Mouse (Mus musculus) hindbrain, postnatal 0 days (tissue): ENCODE measurements at regions not wholly inside any gene's neighbourhood (a gene's known extent, or its start where the extent isn't known, plus 50 kb on each side); places are given as distances from the start of the nearest gene placed in this dataset.

Experiments used
- ATAC-seq: fragments of 200-750 bp; cut with Nextera tagmentation; 2 replicates; pipeline ENCODE4 v1.8.0; 2017; ENCODE audit warnings: mild to moderate bottlenecking, moderate TSS enrichment, moderate library complexity
- DNase-seq: peaks from one replicate; pipeline ENCODE4 v3.0.0-alpha.2; 2015; ENCODE audit warnings: low spot score
- H3K27ac ChIP-seq: fragments of 300-500 bp; sonication (generic); 2 replicates; pipeline ENCODE4 v1.5.1; 2014; ENCODE audit warnings: mild to moderate bottlenecking
- H3K27me3 ChIP-seq: fragments of 300-500 bp; sonication (generic); 2 replicates; pipeline ENCODE4 v1.6.1; 2014; ENCODE audit warnings: low read length, mixed read lengths; ENCODE audit not compliant: insufficient read depth
- H3K36me3 ChIP-seq: fragments of 300-500 bp; sonication (generic); 2 replicates; pipeline ENCODE4 v1.6.1; 2014; ENCODE audit warnings: low read length, mixed read lengths; ENCODE audit not compliant: insufficient read depth
- H3K4me1 ChIP-seq: fragments of 300-500 bp; sonication (generic); 2 replicates; pipeline ENCODE4 v1.6.1; 2014; ENCODE audit warnings: antibody characterized with exemption, low read length, mixed read lengths; ENCODE audit not compliant: insufficient read depth
- H3K4me2 ChIP-seq: fragments of 300-500 bp; sonication (generic); 2 replicates; pipeline ENCODE4 v1.6.1; 2014; ENCODE audit warnings: low read depth, mild to moderate bottlenecking, low read length, moderate library complexity, mixed read lengths
- H3K4me3 ChIP-seq: fragments of 300-500 bp; sonication (generic); 2 replicates; pipeline ENCODE4 v1.5.1; 2014; ENCODE audit warnings: low read length
- H3K9ac ChIP-seq: fragments of 300-500 bp; sonication (generic); replicated peaks from 2 replicates; pipeline ENCODE4 v1.6.1; 2014; ENCODE audit warnings: mild to moderate bottlenecking, low read length, moderate library complexity, mixed read lengths
- H3K9me3 ChIP-seq: fragments of 300-500 bp; sonication (generic); 2 replicates; pipeline ENCODE4 v1.6.1; 2016; ENCODE audit warnings: low read length, mixed read lengths
- CTCF ChIP-seq: IDR thresholded peaks from 2 replicates; pipeline ENCODE4 v1.5.1; 2016; ENCODE audit warnings: antibody characterized with exemption, control low read depth, low read depth
- WGBS: fragments of 180-500 bp; shearing (Covaris S2); extraction: QIAGEN DNeasy Blood & Tissue Kit; methylation state at CpG from one replicate; pipeline ENCODE4 v1.1.7; 2014; 5-methylcytosine and 5-hydroxymethylcytosine counted together

- 81% methylated on average over 5 of the region's 5 CpGs for WGBS
- H3K9me3 ChIP-seq, result no peaks in the 10 kb centered on the region
- H3K4me3 ChIP-seq, result no peak overlapping the region
- H3K9ac ChIP-seq, result no peak overlapping the region
- H3K4me2 ChIP-seq, result no peak overlapping the region
- H3K4me1 ChIP-seq, result no peaks in the 10 kb centered on the region
- no peak for ATAC-seq
- DNase-seq, result no peak
- no peak overlapping the region for H3K27ac ChIP-seq
- no peaks in the 10 kb centered on the region for H3K27me3 ChIP-seq
- no peak for TF ChIP-seq CTCF
- no peaks in the 10 kb centered on the region for H3K36me3 ChIP-seq
Observed at GRCm38 (mm10) chr3:102670557-102670956, 63.8 kb upstream of the Tspan2 start.

- DNase-seq (no peak), ATAC-seq (no peak)
- no peak overlapping the region for H3K27ac ChIP-seq
- WGBS, result 89% methylated on average over 5 of the region's 5 CpGs
- H3K9me3 ChIP-seq, result no peaks in the 10 kb centered on the region
- no peaks in the 10 kb centered on the region for H3K27me3 ChIP-seq
- no peaks in the 10 kb centered on the region for H3K4me1 ChIP-seq
- TF ChIP-seq CTCF, result no peak
- no peak overlapping the region for H3K9ac ChIP-seq
- no peak overlapping the region for H3K4me3 ChIP-seq
- no peak overlapping the region for H3K4me2 ChIP-seq
- H3K36me3 ChIP-seq, result no peaks in the 10 kb centered on the region
Observed at GRCm38 (mm10) chr3:102670972-102671371, 63.4 kb upstream of the Tspan2 start.

GRCm38 (mm10) chr3:102673506-102673905 is 60.8 kb upstream of the Tspan2 start:
- H3K4me2 ChIP-seq, result no peak overlapping the region
- no peak overlapping the region for H3K4me3 ChIP-seq
- DNase-seq, result no peak
- no peak overlapping the region for H3K9ac ChIP-seq
- H3K36me3 ChIP-seq, result no peaks in the 10 kb centered on the region
- TF ChIP-seq CTCF, result no peak
- no peaks in the 10 kb centered on the region for H3K9me3 ChIP-seq
- no peaks in the 10 kb centered on the region for H3K4me1 ChIP-seq
- 79% methylated on average over 5 of the region's 5 CpGs for WGBS
- H3K27ac ChIP-seq, result no peak overlapping the region
- H3K27me3 ChIP-seq, result no peaks in the 10 kb centered on the region
- ATAC-seq, result no peak

GRCm38 (mm10) chr3:102674068-102674467 is 60.3 kb upstream of the Tspan2 start:
- ATAC-seq, result no peak
- TF ChIP-seq CTCF, result no peak
- H3K9me3 ChIP-seq, result no peaks in the 10 kb centered on the region
- 40% methylated on average over 2 of the region's 2 CpGs for WGBS
- H3K9ac ChIP-seq, result no peak overlapping the region
- H3K36me3 ChIP-seq, result no peaks in the 10 kb centered on the region
- peak; percentile 38 for DNase-seq
- no peak overlapping the region for H3K4me2 ChIP-seq
- no peaks in the 10 kb centered on the region for H3K4me1 ChIP-seq
- no peaks in the 10 kb centered on the region for H3K27me3 ChIP-seq
- no peak overlapping the region for H3K4me3 ChIP-seq
- H3K27ac ChIP-seq, result no peak overlapping the region

DNA sequence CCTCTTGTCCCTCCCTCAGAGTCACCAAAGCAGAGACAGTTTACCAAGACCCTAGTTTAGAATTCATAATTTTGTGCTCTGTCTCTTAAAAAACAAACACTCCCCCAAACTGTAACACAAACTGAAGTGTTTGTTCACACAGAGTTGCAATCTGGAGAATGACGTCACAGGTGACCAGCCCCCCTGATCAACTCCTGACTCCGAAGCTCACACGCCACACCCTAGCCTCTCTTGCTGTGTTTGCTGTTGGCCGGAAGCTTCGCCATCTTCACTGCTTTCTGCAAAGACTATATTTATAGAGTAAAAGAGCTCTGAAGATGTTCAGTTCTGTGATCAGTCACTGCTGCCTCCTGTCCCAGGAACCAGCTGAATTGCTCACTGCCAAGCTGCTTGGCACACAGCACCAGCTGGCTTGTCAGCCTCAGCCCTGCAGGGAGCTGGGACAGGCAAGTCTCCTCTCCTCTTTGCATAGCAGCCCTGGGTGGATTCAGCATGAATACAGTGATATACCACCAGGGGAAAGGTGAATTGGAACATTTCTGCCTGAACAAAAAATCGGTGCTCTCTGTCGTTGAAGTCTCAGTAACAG is 57.3 kb upstream of the Tspan2 start:
- Histone ChIP-seq H3K4me2 (no peak overlapping the region), H3K9me3 (no peaks in the 10 kb centered on the region), H3K36me3 (no peaks in the 10 kb centered on the region), H3K4me3 (no peak overlapping the region), H3K9ac (no peak overlapping the region), H3K27me3 (no peaks in the 10 kb centered on the region), H3K27ac (no peak overlapping the region), H3K4me1 (no peaks in the 10 kb centered on the region)
- ATAC-seq (peak; percentile 76), DNase-seq (peak; percentile 76)
- WGBS, result 52% methylated on average over 7 of the region's 7 CpGs
- TF ChIP-seq CTCF, result peak; percentile 28

GRCm38 (mm10) chr3:102678516-102678915 is 55.8 kb upstream of the Tspan2 start:
- Histone ChIP-seq H3K27me3 (no peaks in the 10 kb centered on the region), H3K27ac (no peak overlapping the region), H3K4me1 (no peaks in the 10 kb centered on the region), H3K36me3 (no peaks in the 10 kb centered on the region), H3K4me3 (no peak overlapping the region), H3K4me2 (no peak overlapping the region), H3K9me3 (no peaks in the 10 kb centered on the region), H3K9ac (no peak overlapping the region)
- WGBS, result 96% methylated on average over 1 of the region's 1 CpGs
- no peak for DNase-seq
- ATAC-seq, result no peak
- TF ChIP-seq CTCF, result no peak

- TF ChIP-seq CTCF, result no peak
- Histone ChIP-seq H3K9ac (no peak overlapping the region), H3K9me3 (no peaks in the 10 kb centered on the region), H3K36me3 (no peaks in the 10 kb centered on the region), H3K4me1 (no peaks in the 10 kb centered on the region), H3K4me3 (no peak overlapping the region), H3K27me3 (no peaks in the 10 kb centered on the region), H3K4me2 (no peak overlapping the region), H3K27ac (no peak overlapping the region)
- no peak for ATAC-seq
- no peak for DNase-seq
- 84% methylated on average over 8 of the region's 8 CpGs for WGBS
Observed at GRCm38 (mm10) chr3:102682424-102682823, 51.9 kb upstream of the Tspan2 start.
